In genomic region chr9:64232257-64232957, GRCm38 (mm10) we compare ENCODE assay signal across 8 mouse cellular contexts. TPM values are rescaled to one million over a fixed set of nuclear protein-coding genes. Genes with fewer than 3 reads are reported as not detected.
A peak's percentile ranks its signal among the peaks of the same experiment; 100 is the strongest.
DNase-seq lines count a peak whose midpoint lies in the region; ATAC-seq and TF ChIP-seq lines count a peak whose summit lies in the region.

No protein-coding gene starts in this region.

- TF ChIP-seq POLR2A in brain, embryonic 14.5 days (IDR thresholded peaks at IDR 0.05; ENCODE audit: borderline replicate concordance, extremely low read depth, insufficient read depth, insufficient read length, poor library complexity, severe bottlenecking), result no peak

- H3K9me3 ChIP-seq in forebrain, embryonic 10.5 days, result no peaks in the 10 kb centered on the region
- H3K9me3 ChIP-seq in forebrain, embryonic 13.5 days (replicated peaks), result no peaks in the 10 kb centered on the region
- no peaks in the 10 kb centered on the region for H3K9me3 ChIP-seq in kidney, embryonic 15.5 days (replicated peaks)

- ATAC-seq in forebrain, embryonic 13.5 days, result no peak
- no peak for ATAC-seq in kidney, embryonic 15.5 days (replicated peaks; ENCODE audit: low FRiP score)

- H3K4me2 ChIP-seq in forebrain, embryonic 13.5 days, result no peak overlapping the region
- peak overlapping the region; percentile 14 for H3K4me2 ChIP-seq in kidney, embryonic 15.5 days

- 73% methylated on average over 9 of the region's 9 CpGs for WGBS in forebrain, embryonic 10.5 days
- WGBS in forebrain, embryonic 13.5 days, result 51% methylated on average over 9 of the region's 9 CpGs
- WGBS in kidney, embryonic 15.5 days, result 33% methylated on average over 9 of the region's 9 CpGs

- H3K9ac ChIP-seq in forebrain, embryonic 13.5 days, result no peak overlapping the region
- H3K9ac ChIP-seq in kidney, embryonic 15.5 days, result no peak overlapping the region

- H3K4me3 ChIP-seq in forebrain, embryonic 10.5 days, result no peak overlapping the region
- H3K4me3 ChIP-seq in forebrain, embryonic 13.5 days, result no peak overlapping the region
- no peak overlapping the region for H3K4me3 ChIP-seq in kidney, embryonic 15.5 days (replicated peaks)

- H3K27me3 ChIP-seq in forebrain, embryonic 10.5 days (ENCODE audit: poor library complexity, severe bottlenecking), result no peaks in the 10 kb centered on the region
- H3K27me3 ChIP-seq in forebrain, embryonic 13.5 days, result no peaks in the 10 kb centered on the region
- no peaks in the 10 kb centered on the region for H3K27me3 ChIP-seq in kidney, embryonic 15.5 days

- H3K36me3 ChIP-seq in forebrain, embryonic 10.5 days (replicated peaks), result peaks cover 23% of the 10 kb centered on the region
- 0 out of 2 replicates have a peak, but pooled peaks cover 5% of the 10 kb centered on the region for H3K36me3 ChIP-seq in forebrain, embryonic 13.5 days (ENCODE audit: poor library complexity, severe bottlenecking)
- 0 out of 2 replicates have a peak, but pooled peaks cover 7% of the 10 kb centered on the region for H3K36me3 ChIP-seq in kidney, embryonic 15.5 days

- DNase-seq in forebrain, embryonic 10.5 days (ENCODE audit: extremely low spot score, low spot score), result no peak
- peak; percentile 60 for DNase-seq in brain, embryonic 14.5 days (ENCODE audit: low read depth)
- DNase-seq in heart, adult 9 months (ENCODE audit: low spot score in 2 of 2), result peak; percentile 42 to 50
- no peak for DNase-seq in yolk sac, embryonic 10.5 days (ENCODE audit: low spot score)
- no peak for DNase-seq in frontal cortex, postnatal 10 days (ENCODE audit: low spot score in 2 of 2)
- no peak for DNase-seq in right cerebral cortex, postnatal 25 days

- H3K27ac ChIP-seq in forebrain, embryonic 10.5 days, result 0 out of 2 replicates have a peak overlapping the region, but pooled peaks have one; percentile 2
- no peak overlapping the region; the same call in 1 of the 2 replicates for H3K27ac ChIP-seq in forebrain, embryonic 13.5 days
- peak overlapping the region; percentile 71 for H3K27ac ChIP-seq in kidney, embryonic 15.5 days

- H3K4me1 ChIP-seq in forebrain, embryonic 10.5 days, result peaks cover 41% of the 10 kb centered on the region
- peaks cover 26% of the 10 kb centered on the region for H3K4me1 ChIP-seq in forebrain, embryonic 13.5 days
- peaks cover 59% of the 10 kb centered on the region for H3K4me1 ChIP-seq in kidney, embryonic 15.5 days

- TF ChIP-seq CTCF in brain, embryonic 14.5 days (IDR thresholded peaks at IDR 0.05; ENCODE audit: borderline replicate concordance, extremely low read depth, insufficient read depth, insufficient read length), result no peak

RNA-seq across cellular contexts. Expression of gene Uchl4, which starts 2.6 kb away (rescaled TPM):
- 3.6 and 4.4 TPM in 2 replicates for polyA plus RNA-seq in forebrain, embryonic 10.5 days (2016; fragmentation: Nextera tagmentation; extraction: Ambion mirVana)
- polyA plus RNA-seq in forebrain, embryonic 13.5 days (2015; fragmentation: Nextera tagmentation; extraction: Ambion mirVana), result 2.4 and 2.8 TPM in 2 replicates
- polyA plus RNA-seq in brain, embryonic 14.5 days (2012; rRNA removed), result 0.20 and 0.79 TPM in 2 replicates
- 2.9 and 3.0 TPM in 2 replicates for polyA plus RNA-seq in kidney, embryonic 15.5 days (2015; fragmentation: Nextera tagmentation; extraction: Ambion mirVana)

RNA-seq across cellular contexts. Expression of gene Map2k1, which starts 21.0 kb away (rescaled TPM):
- 74.9 and 81.7 TPM in 2 replicates for polyA plus RNA-seq in forebrain, embryonic 10.5 days (2016; fragmentation: Nextera tagmentation; extraction: Ambion mirVana)
- polyA plus RNA-seq in forebrain, embryonic 13.5 days (2015; fragmentation: Nextera tagmentation; extraction: Ambion mirVana), result 40.3 and 42.6 TPM in 2 replicates
- 29.7 and 33.7 TPM in 2 replicates for polyA plus RNA-seq in brain, embryonic 14.5 days (2012; rRNA removed)
- polyA plus RNA-seq in kidney, embryonic 15.5 days (2015; fragmentation: Nextera tagmentation; extraction: Ambion mirVana), result 80.4 and 81.7 TPM in 2 replicates

RNA-seq across cellular contexts. Expression of gene Tipin, which starts 49.0 kb away (rescaled TPM):
- polyA plus RNA-seq in forebrain, embryonic 10.5 days (2016; fragmentation: Nextera tagmentation; extraction: Ambion mirVana), result 330 and 333 TPM in 2 replicates
- polyA plus RNA-seq in forebrain, embryonic 13.5 days (2015; fragmentation: Nextera tagmentation; extraction: Ambion mirVana), result 243 and 245 TPM in 2 replicates
- polyA plus RNA-seq in brain, embryonic 14.5 days (2012; rRNA removed), result 56.8 and 67.4 TPM in 2 replicates
- 245 and 252 TPM in 2 replicates for polyA plus RNA-seq in kidney, embryonic 15.5 days (2015; fragmentation: Nextera tagmentation; extraction: Ambion mirVana)

RNA-seq across cellular contexts. Expression of gene Snapc5, which starts 53.3 kb away (rescaled TPM):
- polyA plus RNA-seq in forebrain, embryonic 10.5 days (2016; fragmentation: Nextera tagmentation; extraction: Ambion mirVana), result 35.6 and 38.1 TPM in 2 replicates
- polyA plus RNA-seq in forebrain, embryonic 13.5 days (2015; fragmentation: Nextera tagmentation; extraction: Ambion mirVana), result 42.2 and 45.9 TPM in 2 replicates
- 14.5 and 16.9 TPM in 2 replicates for polyA plus RNA-seq in brain, embryonic 14.5 days (2012; rRNA removed)
- 34.3 and 35.6 TPM in 2 replicates for polyA plus RNA-seq in kidney, embryonic 15.5 days (2015; fragmentation: Nextera tagmentation; extraction: Ambion mirVana)

RNA-seq across cellular contexts. Expression of gene Rpl4, which starts 59.2 kb away (rescaled TPM):
- polyA plus RNA-seq in forebrain, embryonic 10.5 days (2016; fragmentation: Nextera tagmentation; extraction: Ambion mirVana), result 1,283 and 1,312 TPM in 2 replicates
- 801 and 817 TPM in 2 replicates for polyA plus RNA-seq in forebrain, embryonic 13.5 days (2015; fragmentation: Nextera tagmentation; extraction: Ambion mirVana)
- polyA plus RNA-seq in brain, embryonic 14.5 days (2012; rRNA removed), result 714 and 763 TPM in 2 replicates
- 1,178 and 1,188 TPM in 2 replicates for polyA plus RNA-seq in kidney, embryonic 15.5 days (2015; fragmentation: Nextera tagmentation; extraction: Ambion mirVana)

Comparison
In these comparisons a context has a peak if more than half of its experiments do, and no peak if none do; other contexts are left out.
1. DNase-seq: peak in brain, embryonic 14.5 days (single experiment) and heart, adult 9 months (2 of 2); none in forebrain, embryonic 10.5 days (single experiment), yolk sac, embryonic 10.5 days (single experiment), frontal cortex, postnatal 10 days (0 of 2) and right cerebral cortex, postnatal 25 days (single experiment).